Mouse (Mus musculus) liver, adult 2 months (tissue): ENCODE results near the gene Pgm3.

Experiments used
- CTCF ChIP-seq: fragments of 200-500 bp; IDR thresholded peaks from 2 replicates; pipeline ENCODE4 v1.5.1; 2011; ENCODE audit warnings: low read depth, low read length, control low read depth
- POLR2A ChIP-seq: fragments of 200-500 bp; IDR thresholded peaks from 2 replicates; pipeline ENCODE4 v1.6.1; 2011; ENCODE audit warnings: low read length, control low read depth; ENCODE audit not compliant: insufficient read depth; ENCODE audit errors: extremely low read depth

DNA sequence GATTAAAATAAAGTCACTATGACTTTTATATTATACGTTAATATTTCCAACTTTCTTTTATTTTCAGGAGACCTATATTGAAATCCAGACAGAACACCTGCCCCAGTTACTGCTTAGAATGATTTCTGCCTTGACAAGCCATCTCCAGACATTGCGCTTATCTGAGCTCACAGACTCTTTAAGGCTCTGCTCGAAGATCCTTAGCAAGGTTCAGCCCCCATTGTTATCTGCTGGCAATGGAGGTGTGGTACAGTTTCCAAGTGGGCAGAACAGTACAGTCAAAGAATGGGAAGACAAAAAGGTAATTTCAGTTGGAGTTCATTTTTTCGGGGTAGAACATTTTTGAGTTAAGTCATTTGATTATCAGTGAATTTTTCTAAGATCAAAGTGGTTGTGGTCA, 64.2 kb downstream of the Pgm3 start:
- no peak for TF ChIP-seq POLR2A
- TF ChIP-seq CTCF: no peak
